Mouse (Mus musculus) Muller cell, postnatal 12 days (primary cell): ENCODE measurements at regions not wholly inside any gene's neighbourhood (a gene's known extent, or its start where the extent isn't known, plus 50 kb on each side); places are given as distances from the start of the nearest gene placed in this dataset.
"Not testable (repeated sequence)": the region's sequence is repeated elsewhere in the genome, so short reads cannot be mapped to it uniquely, and the experiment has no call there.

ENCODE experiments used
- DNase-seq: peaks from one replicate; pipeline ENCODE4 v3.0.0-alpha.2; 2015; ENCODE audit errors: inconsistent ontology term

GRCm38 (mm10) chr13:46038441-46039331, 73.9 kb upstream of the Atxn1 start:
- no peak for DNase-seq

- no peak for DNase-seq
These were observed 67.5 kb upstream of the Atxn1 start for GRCm38 (mm10) chr13:46032281-46032680.

- no peak for DNase-seq
These were observed 61.2 kb upstream of the Atxn1 start for GRCm38 (mm10) chr13:46026018-46026417.

GRCm38 (mm10) chr13:46023630-46024041, 58.8 kb upstream of the Atxn1 start:
- peak; percentile 68 for DNase-seq

- no peak for DNase-seq
These were observed 58.4 kb upstream of the Atxn1 start for GRCm38 (mm10) chr13:46023187-46023586.

GRCm38 (mm10) chr13:46020945-46021835, 56.4 kb upstream of the Atxn1 start:
- no peak for DNase-seq

GRCm38 (mm10) chr13:46019431-46020166, 54.8 kb upstream of the Atxn1 start:
- no peak for DNase-seq

GRCm38 (mm10) chr13:46018903-46019430, 54.2 kb upstream of the Atxn1 start:
- DNase-seq, result no peak

- DNase-seq, result no peak
These were observed 52.9 kb upstream of the Atxn1 start for GRCm38 (mm10) chr13:46017742-46018141.

- DNase-seq, result not testable (repeated sequence)
These were observed 52.2 kb upstream of the Atxn1 start for GRCm38 (mm10) chr13:46017011-46017410.

GRCm38 (mm10) chr13:46015231-46015630, 50.4 kb upstream of the Atxn1 start:
- no peak for DNase-seq

GRCm38 (mm10) chr13:46014637-46015036, 49.8 kb upstream of the Atxn1 start:
- DNase-seq, result no peak
